Mouse (Mus musculus): ENCODE results near the gene Alox15.

GRCm38 (mm10) chr11:70384136-70384535 is 32.3 kb upstream of the Alox15 start:
- no peak for TF ChIP-seq CTCF (IDR thresholded peaks at IDR 0.05; ENCODE audit: low read depth)
- no peak for TF ChIP-seq EP300 (IDR thresholded peaks at IDR 0.05; ENCODE audit: low read depth)

Data from liver, postnatal 0 days (tissue).